Mouse (Mus musculus) hindbrain, embryonic 15.5 days (tissue): ENCODE data around the gene Pou2f2. TPM values are rescaled to one million over a fixed set of nuclear protein-coding genes. Genes with fewer than 3 reads are reported as not detected.

ENCODE experiments used
- ATAC-seq: fragments of 200-750 bp; cut with Nextera tagmentation; 2 replicates; pipeline ENCODE4 v1.8.0; 2017; ENCODE audit warnings: low read depth, moderate number of reproducible peaks, moderate TSS enrichment; ENCODE audit not compliant: low FRiP score
- H3K27ac ChIP-seq: fragments of 300-500 bp; sonication (generic); replicated peaks from 2 replicates; pipeline ENCODE4 v1.5.1; 2015; ENCODE audit warnings: mild to moderate bottlenecking, inconsistent platforms
- H3K27me3 ChIP-seq: fragments of 300-500 bp; sonication (generic); 2 replicates; pipeline ENCODE4 v1.6.1; 2015; ENCODE audit warnings: control low read depth, inconsistent platforms
- H3K36me3 ChIP-seq: fragments of 300-500 bp; sonication (generic); 2 replicates; pipeline ENCODE4 v1.6.1; 2015; ENCODE audit warnings: control low read depth, inconsistent platforms
- H3K4me1 ChIP-seq: fragments of 300-500 bp; sonication (generic); replicated peaks from 2 replicates; pipeline ENCODE4 v1.6.1; 2015; ENCODE audit warnings: control low read depth, inconsistent platforms
- H3K4me2 ChIP-seq: fragments of 300-500 bp; sonication (generic); 2 replicates; pipeline ENCODE4 v1.6.1; 2015; ENCODE audit warnings: moderate library complexity, mild to moderate bottlenecking, inconsistent platforms
- H3K4me3 ChIP-seq: fragments of 300-500 bp; sonication (generic); 2 replicates; pipeline ENCODE4 v1.5.1; 2015; ENCODE audit warnings: mild to moderate bottlenecking, inconsistent platforms
- H3K9ac ChIP-seq: fragments of 300-500 bp; sonication (generic); 2 replicates; pipeline ENCODE4 v1.6.1; 2015; ENCODE audit warnings: inconsistent platforms
- H3K9me3 ChIP-seq: fragments of 300-500 bp; sonication (generic); 2 replicates; pipeline ENCODE4 v1.6.1; 2016; ENCODE audit warnings: control low read depth, inconsistent platforms
- WGBS: fragments of 180-500 bp; shearing (Covaris S2); methylation state at CpG from one replicate; pipeline ENCODE4 v1.1.7; 2015; 5-methylcytosine and 5-hydroxymethylcytosine counted together
- polyA plus RNA-seq: library from polyadenylated mRNA; unstranded; fragments of >200 nt; fragmentation: Nextera tagmentation; extraction: Ambion mirVana; gene quantifications from 2 replicates; pipeline ENCODE4 v1.2.1, GENCODE M21; 2015

Pou2f2 gene
- polyA plus RNA-seq, 1 experiment from 2014 or later: 33.4 TPM

DNA sequence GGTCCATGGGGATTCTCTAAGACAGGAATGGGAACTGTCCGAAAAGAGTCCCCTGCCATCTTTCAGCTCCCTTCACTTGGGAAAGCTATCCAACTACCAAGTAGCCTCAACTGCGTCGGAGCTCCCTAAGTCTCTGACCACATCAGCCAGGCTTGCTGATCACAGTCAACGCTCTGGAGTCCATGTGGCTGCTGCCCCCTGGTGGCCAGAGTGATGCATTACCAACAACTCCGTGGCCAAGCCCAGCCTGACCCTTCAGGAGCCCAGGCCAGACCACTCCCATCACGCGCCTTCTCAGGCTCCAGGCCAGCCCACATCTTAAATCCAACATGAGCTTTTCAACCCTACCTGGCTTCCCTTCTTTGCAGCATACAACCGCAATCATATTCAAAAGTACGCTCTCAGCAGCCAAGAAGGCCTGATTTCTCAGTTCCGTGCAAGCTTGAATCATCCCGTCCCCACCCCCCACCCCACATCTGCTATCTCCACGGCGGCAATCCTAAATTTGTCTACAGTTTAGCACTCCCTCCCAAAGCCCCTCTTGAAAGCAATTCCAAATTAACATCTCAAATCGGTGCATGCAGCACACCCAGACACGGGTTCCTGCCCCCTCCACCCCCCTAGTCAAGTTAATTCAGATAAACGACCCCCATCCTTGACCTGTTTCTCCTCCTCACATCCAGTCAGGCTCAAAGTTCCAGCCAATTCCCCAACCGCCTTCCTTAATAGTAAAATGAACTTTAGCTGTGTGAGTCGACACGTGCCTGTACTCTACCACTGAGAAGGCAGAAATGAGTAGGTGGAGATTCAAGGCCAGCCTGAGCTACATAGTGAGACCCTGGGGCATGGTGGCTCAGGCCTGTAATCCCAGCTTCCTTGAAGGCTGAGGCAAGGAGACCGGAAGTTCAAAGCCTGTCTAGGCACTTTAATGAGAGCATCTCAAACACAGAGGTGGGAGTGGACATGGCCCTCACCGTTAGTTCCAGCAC lies 8.4 kb upstream of the Pou2f2 start:
- ATAC-seq: peak; percentile 74
- Histone ChIP-seq H3K9me3 (no peaks in the 10 kb centered on the region), H3K4me2 (no peak overlapping the region), H3K27me3 (peaks cover 3% of the 10 kb centered on the region; the same call in 1 of the 2 replicates), H3K27ac (no peak overlapping the region), H3K4me3 (no peak overlapping the region), H3K4me1 (peaks cover 3% of the 10 kb centered on the region; the same call in 1 of the 2 replicates), H3K36me3 (no peaks in the 10 kb centered on the region), H3K9ac (no peak overlapping the region)
- WGBS: 31% methylated on average over 21 of the region's 21 CpGs

DNA sequence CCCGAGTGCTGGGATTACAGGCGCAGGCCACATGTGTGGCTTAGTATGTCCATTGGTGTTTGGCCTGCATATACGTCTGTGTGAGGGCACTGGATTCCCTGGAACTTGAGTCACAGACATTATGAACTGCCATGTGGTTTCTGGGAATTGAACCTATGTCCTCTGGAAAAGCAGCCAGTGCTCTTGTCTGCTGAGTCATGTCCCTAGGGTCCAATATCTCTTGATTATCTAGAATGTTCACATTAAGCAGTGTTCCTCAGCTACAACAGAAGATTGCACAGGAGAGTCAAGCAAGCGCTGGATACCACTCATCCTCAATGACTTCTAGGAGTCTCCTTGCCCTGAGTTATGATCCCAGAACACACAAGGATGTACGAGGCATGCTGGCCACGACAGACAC lies 4.6 kb upstream of the Pou2f2 start:
- H3K36me3 ChIP-seq: no peaks in the 10 kb centered on the region
- WGBS: 85% methylated on average over 6 of the region's 6 CpGs
- H3K9me3 ChIP-seq: no peaks in the 10 kb centered on the region
- H3K4me3 ChIP-seq: no peak overlapping the region
- H3K9ac ChIP-seq: no peak overlapping the region
- no peak for ATAC-seq
- peaks cover 27% of the 10 kb centered on the region for H3K4me1 ChIP-seq
- H3K4me2 ChIP-seq: no peak overlapping the region
- H3K27me3 ChIP-seq: peaks cover 10% of the 10 kb centered on the region; the same call in 1 of the 2 replicates
- H3K27ac ChIP-seq: no peak overlapping the region

DNA sequence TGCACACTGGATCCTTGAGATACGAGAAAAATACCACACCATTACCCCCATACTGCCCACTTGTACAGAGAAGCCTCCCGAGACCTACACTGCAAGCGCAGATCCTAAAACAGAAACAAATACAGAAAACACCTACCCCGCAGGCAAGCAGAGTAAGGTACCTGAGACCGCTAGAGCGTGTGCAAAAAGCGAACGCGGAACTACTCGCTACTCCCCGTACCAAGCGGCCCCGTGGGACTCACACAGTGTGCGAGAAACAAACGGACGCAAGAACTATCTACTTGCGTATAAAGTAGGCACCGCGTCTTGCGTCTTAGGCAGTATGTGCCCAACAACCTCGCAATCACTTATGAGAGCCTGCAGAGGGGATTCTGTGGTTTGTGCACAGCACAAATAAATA lies 2.3 kb upstream of the Pou2f2 start:
- H3K4me1 ChIP-seq: peaks cover 39% of the 10 kb centered on the region
- no peak for ATAC-seq
- H3K9ac ChIP-seq: peak overlapping the region; percentile 17; the same call in 1 of the 2 replicates
- H3K27me3 ChIP-seq: peaks cover 10% of the 10 kb centered on the region; the same call in 1 of the 2 replicates
- H3K9me3 ChIP-seq: no peaks in the 10 kb centered on the region
- no peaks in the 10 kb centered on the region for H3K36me3 ChIP-seq
- peak overlapping the region; percentile 22 for H3K4me3 ChIP-seq
- WGBS: 2% methylated on average over 21 of the region's 21 CpGs
- peak overlapping the region; percentile 27; the same call in 1 of the 2 replicates for H3K27ac ChIP-seq
- peak overlapping the region; percentile 69 for H3K4me2 ChIP-seq

DNA sequence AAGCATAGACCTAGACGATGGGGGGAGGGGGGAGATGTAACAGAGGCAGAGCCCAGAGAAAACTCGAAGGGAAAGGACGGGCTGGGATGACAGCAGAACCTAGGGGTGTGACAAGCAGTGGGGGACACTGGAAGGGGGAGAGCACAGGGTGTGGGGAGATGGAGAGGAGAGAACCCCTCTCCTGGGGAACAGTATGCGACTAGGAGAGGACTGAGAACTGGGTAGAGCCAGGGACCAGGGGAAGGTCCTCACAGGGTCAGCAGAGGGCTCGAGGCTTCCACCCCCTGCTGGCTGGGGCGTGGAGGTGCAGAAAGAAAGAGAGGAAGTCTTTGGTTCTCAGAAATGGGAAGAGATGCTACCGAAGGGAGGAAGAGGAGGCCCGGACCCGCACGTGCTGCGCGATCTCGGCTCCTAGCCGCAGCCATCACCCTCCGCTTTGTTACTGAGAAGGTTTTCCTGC lies 1.8 kb upstream of the Pou2f2 start:
- peak overlapping the region; percentile 22 for H3K4me3 ChIP-seq
- H3K27ac ChIP-seq: peak overlapping the region; percentile 27; the same call in 1 of the 2 replicates
- no peaks in the 10 kb centered on the region for H3K36me3 ChIP-seq
- H3K9ac ChIP-seq: peak overlapping the region; percentile 17; the same call in 1 of the 2 replicates
- peak; percentile 5; the same call in 1 of the 2 replicates for ATAC-seq
- peak overlapping the region; percentile 69 for H3K4me2 ChIP-seq
- 0% methylated on average over 15 of the region's 15 CpGs for WGBS
- H3K4me1 ChIP-seq: peaks cover 44% of the 10 kb centered on the region
- H3K9me3 ChIP-seq: no peaks in the 10 kb centered on the region
- H3K27me3 ChIP-seq: peaks cover 10% of the 10 kb centered on the region; the same call in 1 of the 2 replicates

- no peak for ATAC-seq
- peak overlapping the region; percentile 77 for H3K9ac ChIP-seq
Measured at GRCm38 (mm10) chr7:25180512-25180911, 986 bp upstream of the Pou2f2 start.

GRCm38 (mm10) chr7:25178787-25179605 lies 530 bp downstream of the Pou2f2 start:
- H3K4me3 ChIP-seq: peak overlapping the region; percentile 53
- 1% methylated on average over 52 of the region's 56 CpGs for WGBS
- no peaks in the 10 kb centered on the region for H3K9me3 ChIP-seq
- H3K36me3 ChIP-seq: no peaks in the 10 kb centered on the region
- H3K4me2 ChIP-seq: peak overlapping the region; percentile 69
- peak overlapping the region; percentile 97 for H3K27ac ChIP-seq
- peaks cover 10% of the 10 kb centered on the region; the same call in 1 of the 2 replicates for H3K27me3 ChIP-seq
- peaks cover 67% of the 10 kb centered on the region for H3K4me1 ChIP-seq
- ATAC-seq: peak; percentile 79
- peak overlapping the region; percentile 77 for H3K9ac ChIP-seq

More at GRCm38 (mm10) chr7:25180512-25180911, 986 bp upstream of the Pou2f2 start:
- H3K4me1 ChIP-seq: peaks cover 52% of the 10 kb centered on the region
- no peaks in the 10 kb centered on the region for H3K9me3 ChIP-seq
- WGBS: 2% methylated on average over 6 of the region's 6 CpGs
- H3K27ac ChIP-seq: peak overlapping the region; percentile 97
- peak overlapping the region; percentile 53 for H3K4me3 ChIP-seq
- no peaks in the 10 kb centered on the region for H3K36me3 ChIP-seq
- peaks cover 10% of the 10 kb centered on the region; the same call in 1 of the 2 replicates for H3K27me3 ChIP-seq
- peak overlapping the region; percentile 69 for H3K4me2 ChIP-seq

DNA sequence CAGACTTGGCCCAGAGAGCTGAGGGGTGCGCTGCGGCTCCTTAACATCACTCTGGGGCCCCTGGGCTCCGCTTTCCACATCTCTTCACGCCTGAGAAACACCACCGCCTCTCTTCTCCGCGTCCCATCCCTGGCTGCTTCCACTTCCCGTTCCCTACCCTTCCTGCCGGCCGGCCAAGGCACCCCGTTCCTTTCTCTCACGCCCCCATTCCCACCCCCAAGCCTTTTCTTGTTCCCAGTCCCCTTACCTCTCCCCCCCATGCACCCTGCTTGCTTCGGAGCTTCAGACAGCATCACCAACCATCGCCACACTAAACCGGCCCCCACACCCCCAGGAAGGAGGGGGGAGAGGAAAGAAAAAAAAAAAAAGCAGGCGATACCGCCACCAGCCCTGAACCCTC lies 1.2 kb downstream of the Pou2f2 start:
- no peaks in the 10 kb centered on the region for H3K9me3 ChIP-seq
- no peak for ATAC-seq
- peaks cover 74% of the 10 kb centered on the region for H3K4me1 ChIP-seq
- H3K27me3 ChIP-seq: peaks cover 10% of the 10 kb centered on the region; the same call in 1 of the 2 replicates
- peak overlapping the region; percentile 97 for H3K27ac ChIP-seq
- H3K9ac ChIP-seq: peak overlapping the region; percentile 77
- no peaks in the 10 kb centered on the region for H3K36me3 ChIP-seq
- peak overlapping the region; percentile 69 for H3K4me2 ChIP-seq
- WGBS: under 1% methylated on average over 17 of the region's 17 CpGs
- H3K4me3 ChIP-seq: peak overlapping the region; percentile 53

DNA sequence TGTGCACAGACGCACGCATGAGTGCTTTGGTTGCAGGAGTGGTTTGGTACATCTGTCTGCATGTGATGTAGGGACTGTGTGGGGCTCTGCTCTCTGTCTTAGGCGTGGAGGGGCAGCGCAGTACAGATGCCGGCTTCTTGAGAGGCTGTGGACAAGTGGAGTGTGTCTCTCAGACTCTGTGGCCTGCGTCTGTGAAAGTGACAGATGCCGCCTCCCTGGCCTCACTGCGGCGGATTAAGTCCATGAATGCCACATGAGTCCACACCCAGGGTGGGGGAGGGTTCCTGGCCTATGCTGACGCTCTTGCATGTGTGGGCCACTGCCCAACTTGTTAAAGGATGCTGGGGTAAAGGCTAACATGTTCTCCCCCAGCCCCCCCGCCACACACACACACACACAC lies 5.2 kb downstream of the Pou2f2 start:
- H3K9ac ChIP-seq: no peak overlapping the region

DNA sequence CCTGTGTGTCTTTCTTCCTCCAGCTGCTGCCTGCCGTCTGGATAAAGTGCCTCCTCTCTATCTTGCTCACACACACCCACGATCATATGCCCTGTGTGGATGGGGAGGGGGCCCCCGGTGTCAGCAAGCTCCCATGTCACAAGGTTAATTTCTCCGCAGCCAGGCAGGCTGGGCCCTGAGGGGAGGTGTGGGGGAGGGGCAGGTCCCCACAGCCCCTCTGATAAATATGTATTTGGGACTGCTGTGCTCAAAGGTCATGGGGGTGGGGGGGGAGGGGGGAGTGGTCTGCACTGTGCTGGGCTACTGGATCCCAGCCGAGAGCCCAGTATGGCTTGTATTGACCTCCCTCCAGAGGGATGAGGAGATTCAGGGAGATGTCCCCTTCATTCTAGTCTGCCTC lies 6.9 kb downstream of the Pou2f2 start:
- Histone ChIP-seq H3K9me3 (no peaks in the 10 kb centered on the region), H3K4me3 (no peak overlapping the region), H3K4me2 (peak overlapping the region; percentile 13; the same call in 1 of the 2 replicates), H3K36me3 (no peaks in the 10 kb centered on the region), H3K27me3 (no peaks in the 10 kb centered on the region), H3K4me1 (peaks cover 68% of the 10 kb centered on the region), H3K27ac (no peak overlapping the region), H3K9ac (no peak overlapping the region)
- WGBS: 7% methylated on average over 5 of the region's 5 CpGs
- ATAC-seq: no peak

More for the DNA sequence above, 5.2 kb downstream of the Pou2f2 start:
- H3K9me3 ChIP-seq: no peaks in the 10 kb centered on the region
- peaks cover 73% of the 10 kb centered on the region for H3K4me1 ChIP-seq
- H3K27me3 ChIP-seq: no peaks in the 10 kb centered on the region
- no peaks in the 10 kb centered on the region for H3K36me3 ChIP-seq
- peak overlapping the region; percentile 18; the same call in 1 of the 2 replicates for H3K4me2 ChIP-seq
- no peak for ATAC-seq
- no peak overlapping the region for H3K4me3 ChIP-seq
- peak overlapping the region; percentile 13; the same call in 1 of the 2 replicates for H3K27ac ChIP-seq
- WGBS: 32% methylated on average over 11 of the region's 11 CpGs

DNA sequence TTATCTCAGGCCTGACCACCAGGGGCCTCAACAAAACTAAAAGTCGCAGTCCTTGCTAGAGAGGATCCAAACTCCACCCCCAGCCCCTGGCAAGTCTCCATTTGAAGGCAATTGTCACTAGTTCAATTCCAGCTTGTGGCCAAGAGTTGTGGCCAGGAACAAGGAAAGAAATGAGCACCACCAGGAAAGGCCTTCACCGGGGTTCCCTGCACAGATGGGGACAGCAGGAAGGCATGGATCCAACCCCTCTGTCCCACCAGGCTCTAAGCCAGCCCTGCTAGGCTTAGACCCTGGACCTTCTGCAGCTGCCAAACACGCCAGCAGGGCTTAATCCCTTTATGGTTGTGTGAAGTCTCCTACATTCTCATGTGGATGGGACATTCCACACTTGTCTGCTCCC lies 8.9 kb downstream of the Pou2f2 start:
- WGBS: 42% methylated on average over 3 of the region's 3 CpGs
- Histone ChIP-seq H3K4me3 (no peak overlapping the region), H3K27me3 (no peaks in the 10 kb centered on the region), H3K4me1 (peaks cover 47% of the 10 kb centered on the region), H3K36me3 (no peaks in the 10 kb centered on the region), H3K4me2 (no peak overlapping the region), H3K9me3 (no peaks in the 10 kb centered on the region), H3K27ac (no peak overlapping the region), H3K9ac (no peak overlapping the region)
- no peak; the same call in 1 of the 2 replicates for ATAC-seq

DNA sequence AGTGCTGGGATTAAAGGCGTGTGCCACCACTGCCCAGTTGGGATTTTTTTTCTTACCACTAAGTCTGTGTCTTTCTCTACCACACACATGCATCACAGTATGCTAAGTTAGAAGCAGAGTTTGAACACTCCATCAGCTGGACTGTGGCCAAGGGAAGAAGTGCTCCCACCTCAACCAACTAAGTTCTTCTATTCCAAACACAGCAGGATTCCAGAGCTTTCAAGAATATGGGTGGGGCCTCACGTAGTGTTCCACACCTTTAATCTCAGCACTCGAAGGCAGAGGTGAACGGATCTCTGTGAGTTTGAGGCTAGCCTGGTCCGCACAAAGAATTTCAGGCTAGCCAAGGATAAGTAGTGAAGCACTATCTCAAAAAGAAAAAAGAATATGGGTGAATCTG lies 13.4 kb downstream of the Pou2f2 start:
- WGBS: 85% methylated on average over 5 of the region's 5 CpGs
- Histone ChIP-seq H3K4me3 (no peak overlapping the region), H3K27me3 (no peaks in the 10 kb centered on the region), H3K9me3 (no peaks in the 10 kb centered on the region), H3K36me3 (no peaks in the 10 kb centered on the region), H3K9ac (no peak overlapping the region), H3K4me2 (no peak overlapping the region), H3K27ac (no peak overlapping the region), H3K4me1 (0 out of 2 replicates have a peak, but pooled peaks cover 10% of the 10 kb centered on the region)
- ATAC-seq: no peak
